Mouse (Mus musculus): ENCODE results near the gene D630045J12Rik. TPM values are rescaled to one million over a fixed set of nuclear protein-coding genes. Genes with fewer than 3 reads are reported as not detected.

The D630045J12Rik gene
- total RNA-seq, 2 experiments from 2014 or later: 0.92 to 1.6 TPM

- DNase-seq: peak in 1 of 2 experiments; percentile 27
- intact Hi-C loops (cut with DNase I): no loop called here
Measured at GRCm38 (mm10) chr6:38145463-38146065, 108.2 kb downstream of the D630045J12Rik start.

- DNase-seq: peak; percentile 66
- intact Hi-C loops (cut with DNase I): no loop called here
Measured at GRCm38 (mm10) chr6:38144161-38144998, 109.4 kb downstream of the D630045J12Rik start.

DNA sequence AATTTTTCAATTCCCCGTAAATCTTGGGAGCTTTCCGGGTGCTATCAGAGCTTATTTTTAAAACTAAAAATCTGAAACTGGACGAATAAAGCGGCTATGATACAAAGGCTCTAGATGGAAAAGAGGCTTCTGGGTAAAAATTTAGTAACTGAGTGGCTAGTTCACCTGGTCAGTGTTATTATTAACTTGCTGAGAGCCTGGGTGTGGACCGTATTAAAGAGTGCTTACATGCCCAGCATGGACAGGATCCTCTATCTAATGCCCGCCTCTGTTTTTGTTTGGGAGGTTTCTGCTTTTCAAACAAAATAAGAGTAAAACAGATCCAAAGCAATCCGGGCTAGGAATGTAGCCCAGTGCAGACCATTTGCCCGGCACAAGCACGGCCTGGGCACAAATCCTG, 113.4 kb downstream of the D630045J12Rik start:
- no peak for DNase-seq
- intact Hi-C loops (cut with DNase I): no loop called here

DNA sequence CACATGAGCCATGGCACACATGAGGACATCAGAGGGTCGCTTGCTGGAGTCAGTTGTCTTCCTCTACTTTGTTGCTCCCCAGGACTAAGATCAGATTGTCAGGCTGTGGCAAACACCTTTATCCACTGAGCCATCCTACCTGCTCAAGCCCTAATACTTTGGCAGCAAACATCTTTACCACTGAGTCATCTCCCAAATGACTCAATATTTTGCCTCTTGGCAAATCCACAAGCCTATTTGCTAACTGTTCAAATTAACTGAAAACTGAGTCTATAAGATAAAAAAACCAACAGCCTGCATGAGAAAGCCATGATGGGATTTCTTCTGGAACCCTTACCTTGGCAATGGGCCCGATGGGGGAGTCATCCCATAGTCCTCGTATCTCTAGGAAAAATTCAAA, 114.7 kb downstream of the D630045J12Rik start:
- no peak for DNase-seq
- intact Hi-C loops (cut with DNase I): no loop called here

- intact Hi-C loops (cut with DNase I): no loop called here
- DNase-seq: peak; percentile 51 to 55
Measured at GRCm38 (mm10) chr6:38134806-38135559, 118.8 kb downstream of the D630045J12Rik start.

- peak; percentile 53 to 68 for DNase-seq
- intact Hi-C loops (cut with DNase I): no loop called here
Measured at GRCm38 (mm10) chr6:38131801-38132231, 122.0 kb downstream of the D630045J12Rik start.

GRCm38 (mm10) chr6:38129883-38130282, 123.9 kb downstream of the D630045J12Rik start:
- intact Hi-C loops (cut with DNase I): no loop called here

DNA sequence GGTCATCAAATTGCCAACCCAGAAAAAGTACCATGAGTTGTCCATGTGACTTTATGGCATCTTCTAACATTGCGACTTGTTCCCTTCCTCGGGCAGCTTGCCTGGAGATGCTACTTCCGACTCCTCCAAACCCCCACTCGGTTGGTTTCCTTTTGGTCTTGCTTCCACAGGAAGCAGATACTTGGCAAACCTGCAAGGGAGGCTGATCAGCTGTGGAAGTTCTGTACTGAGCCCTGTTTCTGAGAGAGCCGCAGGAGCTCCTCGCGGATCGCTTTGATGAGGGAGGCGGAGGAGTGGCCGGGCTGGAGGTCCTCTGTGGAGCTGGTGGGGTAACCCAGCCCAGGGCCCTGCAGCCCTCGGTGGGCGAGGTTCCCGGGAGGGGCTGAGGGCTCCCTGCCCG, 125.7 kb downstream of the D630045J12Rik start:
- intact Hi-C loops (cut with DNase I): no loop called here
- no peak for DNase-seq

More at GRCm38 (mm10) chr6:38129883-38130282, 123.9 kb downstream of the D630045J12Rik start:
- DNase-seq: no peak

DNA sequence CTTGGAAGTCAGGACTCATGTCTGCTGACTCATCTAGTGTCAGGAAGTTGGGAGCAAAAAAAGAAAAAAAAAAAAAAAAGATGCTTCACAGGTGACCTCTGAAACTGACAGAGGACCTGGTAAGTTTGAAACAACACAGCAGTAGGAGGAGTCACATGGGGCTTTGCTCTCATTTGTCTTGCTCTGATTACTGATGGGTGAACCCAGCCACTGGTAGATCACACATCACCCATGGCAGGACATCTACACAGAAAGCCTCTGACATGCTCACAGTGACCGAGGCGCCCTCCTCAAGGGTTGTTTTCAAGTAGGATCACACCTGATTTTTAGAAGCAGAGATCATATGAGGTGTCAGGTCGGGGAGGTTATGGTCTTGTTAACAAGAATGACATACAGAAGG, 128.3 kb downstream of the D630045J12Rik start:
- no peak for DNase-seq
- intact Hi-C loops (cut with DNase I): no loop called here

- intact Hi-C loops (cut with DNase I): no loop called here
Measured at GRCm38 (mm10) chr6:38124882-38125281, 128.9 kb downstream of the D630045J12Rik start.

GRCm38 (mm10) chr6:38124207-38124835, 129.5 kb downstream of the D630045J12Rik start, which contains the start of gene Atp6v0a4:
Gene Atp6v0a4, minus strand, starts transcription at chr6:38124586.
- DNase-seq: no peak
- intact Hi-C loops (cut with DNase I): no loop called here

More at GRCm38 (mm10) chr6:38124882-38125281, 128.9 kb downstream of the D630045J12Rik start:
- no peak for DNase-seq

- intact Hi-C loops (cut with DNase I): no loop called here
- no peak for DNase-seq
Measured at GRCm38 (mm10) chr6:38123471-38124206, 130.2 kb downstream of the D630045J12Rik start.

DNA sequence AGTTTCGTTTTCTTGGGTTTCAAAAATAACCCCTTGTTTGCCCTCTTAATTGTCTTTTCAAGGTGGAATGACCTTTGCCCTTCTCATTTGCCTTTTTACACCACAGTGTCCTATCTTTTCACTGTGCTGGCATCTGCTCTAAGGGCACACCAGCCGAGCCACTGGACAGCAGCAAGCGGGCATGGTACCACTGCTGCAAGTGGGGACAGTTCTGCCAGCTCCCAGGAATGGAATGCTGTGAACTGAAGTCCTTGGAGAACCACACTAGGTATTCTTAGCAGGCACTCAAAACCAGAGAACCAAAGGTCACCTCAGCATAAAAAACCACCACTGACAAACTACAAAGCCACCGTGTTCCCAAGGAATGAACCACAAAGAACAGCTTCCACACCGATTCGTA, 131.0 kb downstream of the D630045J12Rik start:
- intact Hi-C loops (cut with DNase I): no loop called here
- no peak for DNase-seq

DNA sequence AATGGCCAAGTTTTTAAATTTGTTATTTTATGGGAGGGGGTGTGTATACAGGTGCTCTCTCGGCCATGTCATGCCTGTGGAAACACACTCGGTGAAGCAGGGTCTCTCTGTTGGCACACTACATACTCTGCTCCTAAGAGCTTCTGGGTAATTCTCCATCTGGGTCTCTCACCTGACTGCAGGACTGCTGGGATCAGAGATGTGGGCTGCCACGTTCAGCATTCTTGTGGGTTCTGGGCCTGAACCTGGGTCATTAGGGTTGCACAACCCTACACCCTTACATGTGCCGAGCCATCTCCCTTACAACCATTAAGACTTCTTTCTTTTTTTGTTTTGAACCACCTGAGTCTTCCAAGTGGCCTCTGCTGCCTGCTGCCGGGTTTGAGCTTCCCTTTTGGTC, 132.0 kb downstream of the D630045J12Rik start:
- DNase-seq: no peak
- intact Hi-C loops (cut with DNase I): no loop called here

- DNase-seq: no peak
- intact Hi-C loops (cut with DNase I): no loop called here
Measured at GRCm38 (mm10) chr6:38120681-38121371, 133.0 kb downstream of the D630045J12Rik start.

GRCm38 (mm10) chr6:38118341-38118740, 135.5 kb downstream of the D630045J12Rik start:
- intact Hi-C loops (cut with DNase I): no loop called here

GRCm38 (mm10) chr6:38116107-38116770, 137.6 kb downstream of the D630045J12Rik start:
- intact Hi-C loops (cut with DNase I): no loop called here
- no peak for DNase-seq

More at GRCm38 (mm10) chr6:38118341-38118740, 135.5 kb downstream of the D630045J12Rik start:
- DNase-seq: no peak

DNA sequence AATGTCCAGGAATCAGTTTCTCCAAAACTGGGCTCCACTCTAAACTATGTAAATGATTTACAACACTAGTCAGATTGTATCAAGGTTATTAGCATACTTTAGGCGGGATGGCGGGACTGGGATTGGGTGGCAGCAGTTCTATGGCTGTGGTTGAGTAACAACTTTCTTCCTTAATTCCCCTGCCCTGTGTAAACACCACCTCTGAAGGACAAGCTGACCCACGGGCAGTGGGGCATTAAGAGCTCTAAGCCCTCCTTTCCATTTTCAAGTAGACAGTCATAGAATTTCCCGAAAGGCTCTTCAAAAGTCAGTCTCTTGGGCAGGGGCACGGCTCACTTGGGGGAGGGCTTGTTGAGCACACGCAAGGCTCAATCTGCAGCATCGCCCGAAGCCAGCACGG, 142.9 kb downstream of the D630045J12Rik start:
- intact Hi-C loops (cut with DNase I): no loop called here
- DNase-seq: no peak

DNA sequence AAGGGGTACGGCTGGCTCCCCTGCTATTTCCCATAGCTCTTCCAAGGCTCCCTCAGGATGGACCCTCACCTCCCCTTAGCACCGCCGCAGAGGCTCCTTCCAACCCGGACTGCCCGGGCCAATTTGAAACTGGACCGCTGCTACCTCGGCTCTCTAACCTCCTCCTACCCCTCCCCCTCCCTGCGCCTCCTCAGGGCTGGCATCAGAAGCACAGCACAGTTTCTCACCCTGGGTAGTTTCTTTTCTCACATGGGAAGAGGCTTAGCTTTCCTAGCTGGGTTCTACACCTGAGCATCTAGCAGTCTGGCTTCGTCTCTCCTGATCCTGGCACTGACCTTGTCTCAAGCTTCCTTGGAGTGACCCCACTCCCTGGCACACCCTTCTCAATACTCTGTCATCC, 143.9 kb downstream of the D630045J12Rik start:
- intact Hi-C loops (cut with DNase I): no loop called here

More for the DNA sequence above, 143.9 kb downstream of the D630045J12Rik start:
- no peak for DNase-seq

Measured in heart, postnatal 36 days (tissue).